Mouse (Mus musculus): ENCODE measurements at regions not wholly inside any gene's neighbourhood (a gene's known extent, or its start where the extent isn't known, plus 50 kb on each side); places are given as distances from the start of the nearest gene placed in this dataset.

DNA sequence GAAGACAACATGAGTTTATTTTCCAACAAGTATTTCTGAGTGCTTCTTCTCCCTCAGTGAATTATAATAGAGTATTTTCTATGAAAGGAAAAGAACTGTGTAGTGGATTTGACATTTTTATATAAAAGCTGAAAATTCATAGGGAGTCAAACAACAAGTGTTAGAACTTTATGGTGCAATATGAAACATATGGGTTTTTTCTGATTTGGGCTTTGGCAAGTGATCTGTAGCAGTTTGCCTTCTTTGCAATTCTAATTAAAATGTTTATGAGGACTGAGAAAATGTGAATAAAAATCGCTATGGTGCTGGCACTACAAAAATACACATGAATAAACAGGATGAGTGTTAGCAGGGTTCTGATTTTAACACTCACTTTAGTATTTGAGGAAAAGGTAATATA is 341.0 kb downstream of the Gabrg1 start:
- no peak for DNase-seq

GRCm38 (mm10) chr5:70476076-70476475 is 366.3 kb downstream of the Gabrg1 start:
- no peak for DNase-seq

DNA sequence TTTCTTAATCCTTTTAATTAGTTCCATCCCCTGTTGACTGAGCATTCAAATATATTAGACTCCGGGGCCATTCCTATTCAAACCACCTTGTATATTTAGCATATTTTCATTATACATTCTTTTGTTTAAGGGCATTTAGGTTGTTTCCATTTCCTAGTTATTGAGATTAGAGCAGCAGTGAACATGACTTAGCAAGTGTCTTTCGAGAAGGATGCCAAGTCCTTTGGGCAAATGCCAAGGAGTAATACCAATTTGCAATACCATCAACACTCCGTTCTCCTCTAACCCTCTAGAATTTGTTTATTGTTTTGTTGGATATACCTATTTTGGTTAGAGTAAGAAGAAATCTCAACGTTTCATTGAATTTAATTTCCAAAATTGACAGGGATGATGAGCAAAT is 407.8 kb downstream of the Gabrg1 start:
- peak; percentile 51 to 52 for DNase-seq

- DNase-seq, result no peak
These were observed 441.9 kb downstream of the Gabrg1 start for GRCm38 (mm10) chr5:70400561-70400960.

DNA sequence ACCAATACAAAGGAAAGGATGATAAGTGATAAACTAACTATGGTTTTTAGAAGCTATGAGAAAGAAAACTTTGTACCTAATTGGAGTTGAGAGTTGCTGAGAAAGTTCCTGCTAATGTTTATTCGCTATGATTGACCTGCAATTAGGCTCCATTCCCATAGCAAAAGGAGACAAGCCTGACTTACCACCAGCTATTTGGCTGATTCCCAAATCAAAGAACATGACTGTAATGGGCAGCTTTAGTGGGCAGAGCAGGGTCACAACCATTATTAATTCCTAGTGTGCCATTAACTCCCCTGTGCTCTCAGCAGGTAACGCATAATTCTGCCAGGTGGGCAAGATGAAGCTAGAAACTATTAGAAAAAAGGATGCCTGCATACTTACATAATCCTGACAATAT is 452.5 kb downstream of the Gabrg1 start:
- peak in 1 of 2 experiments; percentile 2 for DNase-seq

DNA sequence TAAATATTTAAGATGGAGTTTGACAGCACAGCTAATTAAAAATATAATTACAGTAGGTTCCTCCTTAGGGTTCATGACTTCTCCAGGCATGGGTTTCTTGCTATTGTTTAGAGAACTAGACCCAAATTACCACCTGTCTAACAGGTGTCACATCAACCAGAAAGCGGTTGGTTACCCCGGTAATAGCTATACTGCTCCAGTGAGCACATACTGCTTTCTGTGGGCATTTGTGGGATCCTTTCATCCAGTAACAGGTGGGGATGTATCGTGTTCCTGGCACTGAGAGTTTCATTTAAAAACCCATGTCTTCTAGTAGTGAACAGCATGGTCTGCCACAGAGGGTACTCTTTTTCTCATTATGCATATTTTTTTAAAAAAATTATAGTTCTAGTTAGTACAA is 455.1 kb downstream of the Gabrg1 start:
- no peak for DNase-seq
